Mouse (Mus musculus) ES-Bruce4 (cell line): ENCODE measurements at regions not wholly inside any gene's neighbourhood (a gene's known extent, or its start where the extent isn't known, plus 50 kb on each side); places are given as distances from the start of the nearest gene placed in this dataset.

Source experiments
- CTCF ChIP-seq: IDR thresholded peaks from one replicate; pipeline ENCODE4 v1.8.1; 2011; ENCODE audit warnings: low read depth, low read length
- EP300 ChIP-seq: IDR thresholded peaks from 2 replicates; pipeline ENCODE4 v1.6.1; 2011; ENCODE audit warnings: low read depth, low read length; ENCODE audit not compliant: insufficient read depth
- POLR2A ChIP-seq: IDR thresholded peaks from one replicate; pipeline ENCODE4 v1.8.1; 2011; ENCODE audit warnings: low read length; ENCODE audit not compliant: insufficient read depth

GRCm38 (mm10) chr14:46313064-46313463, 66.2 kb upstream of the Gm15217 start:
- no peak for TF ChIP-seq CTCF
- TF ChIP-seq POLR2A: no peak
- TF ChIP-seq EP300: no peak
